Mouse (Mus musculus) CH12.LX (cell line): ENCODE results near the gene Mis18a. TPM values are rescaled to one million over a fixed set of nuclear protein-coding genes. Genes with fewer than 3 reads are reported as not detected.
A peak's percentile ranks its signal among the peaks of the same experiment; 100 is the strongest.

Experiments used
- DNase-seq: peaks from one replicate; pipeline ENCODE4 v3.0.0-alpha.2; 2013; ENCODE audit errors: extremely low read depth
- H3K27ac ChIP-seq: 2 replicates; pipeline ENCODE4 v1.5.1; 2012; ENCODE audit warnings: low read depth, mild to moderate bottlenecking, control low read depth, moderate library complexity; ENCODE audit not compliant: insufficient read depth
- H3K27me3 ChIP-seq: replicated peaks from 2 replicates; pipeline ENCODE3; 2012; ENCODE audit warnings: inconsistent platforms
- H3K36me3 ChIP-seq, 2 experiments: replicated peaks in 1 of 2; 2 replicates each; pipeline versions ENCODE3 to v1.6.1; 2012; ENCODE audit warnings: inconsistent platforms in 1 of 2, low read length in 1 of 2, mild to moderate bottlenecking in 1 of 2, mixed read lengths in 1 of 2, moderate library complexity in 1 of 2; ENCODE audit not compliant: control insufficient read depth in 1 of 2, insufficient read depth in 1 of 2
- H3K4me1 ChIP-seq, 2 experiments: 2 replicates each; pipeline ENCODE4 v1.6.1; 2012; ENCODE audit warnings: inconsistent platforms in 1 of 2, moderate library complexity in 1 of 2; ENCODE audit not compliant: insufficient read depth in 2 of 2, control insufficient read depth in 1 of 2
- H3K4me2 ChIP-seq: 2 replicates; pipeline ENCODE4 v1.6.1; 2012; ENCODE audit warnings: low read depth, mild to moderate bottlenecking, control low read depth; ENCODE audit not compliant: poor library complexity, insufficient read depth, severe bottlenecking
- H3K4me3 ChIP-seq, 3 experiments: fragments of 150-350 bp in 1 of 3; sonication (generic) in 1 of 3; replicated peaks in 1 of 3; 2 replicates each; pipeline versions ENCODE3 to v1.5.1; 2011 to 2012; ENCODE audit warnings: low read depth in 2 of 3, low read length in 2 of 3, mild to moderate bottlenecking in 2 of 3, moderate library complexity in 2 of 3, control low read depth in 1 of 3, improper control_type of control experiment in 1 of 3, inconsistent platforms in 1 of 3, mixed read lengths in 1 of 3; ENCODE audit not compliant: poor library complexity in 1 of 3
- H3K79me2 ChIP-seq: replicated peaks from 2 replicates; pipeline ENCODE4 v1.6.1; 2012; ENCODE audit warnings: mild to moderate bottlenecking, moderate library complexity; ENCODE audit not compliant: control insufficient read depth, poor library complexity, insufficient read depth, severe bottlenecking; ENCODE audit errors: extremely low read depth
- H3K9ac ChIP-seq: 2 replicates; pipeline ENCODE4 v1.6.1; 2012; ENCODE audit warnings: low read depth, mild to moderate bottlenecking, control low read depth, moderate library complexity; ENCODE audit not compliant: insufficient read depth
- H3K9me3 ChIP-seq: replicated peaks from 2 replicates; pipeline ENCODE3; 2012; ENCODE audit warnings: low read length, inconsistent platforms, mixed read lengths
- CHD1 ChIP-seq: IDR thresholded peaks from 2 replicates; pipeline ENCODE4 v1.6.1; 2012; ENCODE audit warnings: low read depth, low read length, improper control_type of control experiment, inconsistent platforms
- CHD2 ChIP-seq: IDR thresholded peaks from 2 replicates; pipeline ENCODE4 v1.6.1; 2011; ENCODE audit warnings: low read length, improper control_type of control experiment
- EP300 ChIP-seq: IDR thresholded peaks from 2 replicates; pipeline ENCODE4 v1.6.1; 2011; ENCODE audit warnings: low read length, improper control_type of control experiment
- GABPA ChIP-seq: IDR thresholded peaks from 2 replicates; pipeline ENCODE4 v1.6.1; 2012; ENCODE audit warnings: low read depth, low read length, improper control_type of control experiment, inconsistent platforms; ENCODE audit not compliant: insufficient replicate concordance
- JUN ChIP-seq: IDR thresholded peaks from 2 replicates; pipeline ENCODE4 v1.6.1; 2011; ENCODE audit warnings: low read depth, mild to moderate bottlenecking, low read length, improper control_type of control experiment, moderate library complexity; ENCODE audit not compliant: insufficient read depth
- JUND ChIP-seq: conservative IDR thresholded peaks from 2 replicates; pipeline ENCODE4 v1.6.1; 2011; ENCODE audit warnings: low read depth, low read length, improper control_type of control experiment
- MAZ ChIP-seq: IDR thresholded peaks from 2 replicates; pipeline ENCODE4 v1.6.1; 2012; ENCODE audit warnings: low read depth, mild to moderate bottlenecking, inconsistent platforms, low read length, improper control_type of control experiment, moderate library complexity
- MXI1 ChIP-seq: IDR thresholded peaks from 2 replicates; pipeline ENCODE4 v1.6.1; 2011; ENCODE audit warnings: mild to moderate bottlenecking, low read depth, low read length, improper control_type of control experiment
- MYC ChIP-seq: IDR thresholded peaks from 2 replicates; pipeline ENCODE4 v1.6.1; 2011; ENCODE audit warnings: low read depth, mild to moderate bottlenecking, improper control_type of control experiment, low read length
- NRF1 ChIP-seq: IDR thresholded peaks from 2 replicates; pipeline ENCODE4 v1.6.1; 2014; ENCODE audit warnings: low read depth, mild to moderate bottlenecking, inconsistent platforms, low read length, improper control_type of control experiment, moderate library complexity
- PAX5 ChIP-seq: IDR thresholded peaks from 2 replicates; pipeline ENCODE4 v1.6.1; 2012; ENCODE audit warnings: low read length, inconsistent platforms, mixed read lengths
- POLR2AphosphoS2 ChIP-seq: IDR thresholded peaks from 2 replicates; pipeline ENCODE4 v1.6.1; 2011; ENCODE audit warnings: low read depth, low read length, improper control_type of control experiment
- RAD21 ChIP-seq: IDR thresholded peaks from 2 replicates; pipeline ENCODE4 v1.6.1; 2011; ENCODE audit warnings: low read depth, mild to moderate bottlenecking, low read length, improper control_type of control experiment, moderate library complexity
- SIN3A ChIP-seq: IDR thresholded peaks from 2 replicates; pipeline ENCODE4 v1.6.1; 2012; ENCODE audit warnings: low read length, improper control_type of control experiment, inconsistent platforms
- SMC3 ChIP-seq: IDR thresholded peaks from 2 replicates; pipeline ENCODE4 v1.6.1; 2011; ENCODE audit warnings: low read depth, low read length, improper control_type of control experiment
- TBP ChIP-seq: conservative IDR thresholded peaks from 2 replicates; pipeline ENCODE4 v1.6.1; 2011; ENCODE audit warnings: low read depth, low read length, improper control_type of control experiment
- ZKSCAN1 ChIP-seq: IDR thresholded peaks from 2 replicates; pipeline ENCODE4 v1.6.1; 2012; ENCODE audit warnings: low read depth, inconsistent platforms, low read length, improper control_type of control experiment, borderline replicate concordance
- ZMIZ1 ChIP-seq: IDR thresholded peaks from 2 replicates; pipeline ENCODE4 v1.6.1; 2012; ENCODE audit warnings: low read depth, mild to moderate bottlenecking, inconsistent platforms, low read length, improper control_type of control experiment
- ZNF384 ChIP-seq: IDR thresholded peaks from 2 replicates; pipeline ENCODE4 v1.6.1; 2012; ENCODE audit warnings: low read depth, low read length, improper control_type of control experiment, inconsistent platforms
- dilution Hi-C: fragments of 300-500 bp; cut with MboI; formaldehyde crosslinking; loops from 2 replicates; pipeline ENCODE4 v1.14.3; 2020; ENCODE audit warnings: low sequenced_read_pairs; ENCODE audit not compliant: extremely low pct_unique_long_range_greater_than_20kb, extremely low pct_ligation_motif_present
- in situ Hi-C: fragments of 300-500 bp; cut with MboI; formaldehyde crosslinking; loops from 3 replicates; pipeline ENCODE4 v1.14.3; 2019; ENCODE audit warnings: low sequenced_read_pairs, low pct_ligation_motif_present, low pct_unique_long_range_greater_than_20kb, mixed read lengths
- polyA plus RNA-seq: library from polyadenylated mRNA; unstranded; fragments of >175 nt; gene quantifications from 2 replicates; pipeline ENCODE4 v1.2.1, GENCODE M21; 2012; ENCODE audit warnings: low read depth; ENCODE audit not compliant: insufficient read length
- total RNA-seq, 2 experiments: library from RNA; depleted of rRNA; stranded (reverse); fragments of 300-350 nt in 1 of 2; fragments of >200 nt in 1 of 2; gene quantifications; 2 replicates each; pipeline ENCODE4 v1.2.3; 2012 to 2014

Mis18a gene
- total and polyA plus RNA-seq, 3 experiments: 40.5 to 113 (median 49.0) TPM

DNA sequence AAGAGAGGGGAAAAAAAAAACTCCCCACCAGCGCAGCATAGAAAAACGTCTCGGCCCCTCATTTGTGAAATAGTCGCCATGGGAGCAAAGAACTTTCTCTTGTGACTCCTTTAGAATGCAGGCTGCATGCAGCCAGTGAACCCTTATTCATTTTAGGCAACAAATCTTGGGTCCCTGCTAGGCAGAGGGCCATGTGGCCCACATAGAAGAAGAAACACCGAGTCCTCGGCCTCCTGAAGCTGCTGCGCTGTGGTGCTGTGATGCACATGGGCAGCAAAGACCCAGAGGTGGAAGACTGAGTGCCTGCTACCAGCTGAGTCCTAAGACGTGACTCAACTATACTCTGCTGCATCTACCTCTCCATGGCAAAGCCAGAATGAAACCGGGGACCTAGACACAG is 30.9 kb downstream of the Mis18a start:
- dilution Hi-C loops (no loop called here), in situ Hi-C loops (no loop called here)
- no peak overlapping the region for H3K4me3 ChIP-seq
- H3K4me1 ChIP-seq: no peaks in the 10 kb centered on the region
- DNase-seq: no peak
- no peaks in the 10 kb centered on the region for H3K36me3 ChIP-seq
- no peak overlapping the region for H3K9ac ChIP-seq
- H3K27ac ChIP-seq: no peak overlapping the region
- H3K4me2 ChIP-seq: no peak overlapping the region
- TF ChIP-seq JUND (no peak), SMC3 (no peak), TBP (no peak), MYC (no peak), NRF1 (no peak), ZMIZ1 (no peak), CHD1 (no peak), JUN (no peak), GABPA (no peak), CHD2 (no peak), POLR2AphosphoS2 (no peak), EP300 (no peak), SIN3A (no peak), ZKSCAN1 (no peak), RAD21 (no peak), PAX5 (no peak), ZNF384 (no peak), MAZ (no peak)
- H3K79me2 ChIP-seq: no peaks in the 10 kb centered on the region
- H3K27me3 ChIP-seq: peaks cover 53% of the 10 kb centered on the region
- H3K9me3 ChIP-seq: peaks cover 4% of the 10 kb centered on the region

DNA sequence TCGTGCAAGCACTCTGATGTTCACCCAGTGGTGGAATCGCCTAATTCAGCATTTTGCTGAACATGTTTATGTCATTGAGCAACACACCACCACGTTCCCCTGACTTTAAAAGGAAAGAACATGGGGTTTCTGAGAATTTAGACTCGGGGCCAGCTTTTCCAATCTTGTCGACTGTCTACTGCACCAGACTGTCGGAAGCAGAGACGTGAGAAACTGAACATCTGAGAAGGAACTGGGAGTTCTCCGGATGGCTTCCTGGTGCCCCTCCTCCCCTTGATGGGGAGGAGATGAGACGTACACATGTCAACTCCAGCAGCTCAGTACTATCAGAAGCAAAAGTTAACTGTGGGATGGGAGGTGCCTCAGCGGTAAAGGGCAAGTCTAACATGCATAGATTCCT is 32.1 kb downstream of the Mis18a start:
- TF ChIP-seq ZMIZ1: no peak
- 0 out of 2 replicates have a peak, but pooled peaks have one; percentile 16 for TF ChIP-seq MXI1
- Histone ChIP-seq H3K4me2 (no peak overlapping the region; the same call in 1 of the 2 replicates), H3K27ac (no peak overlapping the region), H3K9me3 (peaks cover 4% of the 10 kb centered on the region), H3K9ac (no peak overlapping the region), H3K79me2 (no peaks in the 10 kb centered on the region), H3K4me3 (no peak overlapping the region), H3K27me3 (peaks cover 44% of the 10 kb centered on the region), H3K36me3 (no peaks in the 10 kb centered on the region), H3K4me1 (no peaks in the 10 kb centered on the region)
- dilution Hi-C loops (no loop called here), in situ Hi-C loops (no loop called here)
- DNase-seq: no peak
